Mouse (Mus musculus) thymus, adult 2 months (tissue): Measurements from ENCODE around the gene Rad54l2.

Experiments
- CTCF ChIP-seq: fragments of 200-500 bp; IDR thresholded peaks from 2 replicates; pipeline ENCODE4 v1.5.1; 2012; ENCODE audit warnings: mild to moderate bottlenecking, control low read depth, low read length, moderate library complexity, borderline replicate concordance; ENCODE audit not compliant: control insufficient read depth, poor library complexity, insufficient read depth; ENCODE audit errors: extremely low read depth
- POLR2A ChIP-seq: fragments of 200-500 bp; IDR thresholded peaks from 2 replicates; pipeline ENCODE4 v1.6.1; 2012; ENCODE audit warnings: mild to moderate bottlenecking, low read length, control low read depth, moderate library complexity; ENCODE audit not compliant: control insufficient read depth, poor library complexity, insufficient read depth; ENCODE audit errors: extremely low read depth

DNA sequence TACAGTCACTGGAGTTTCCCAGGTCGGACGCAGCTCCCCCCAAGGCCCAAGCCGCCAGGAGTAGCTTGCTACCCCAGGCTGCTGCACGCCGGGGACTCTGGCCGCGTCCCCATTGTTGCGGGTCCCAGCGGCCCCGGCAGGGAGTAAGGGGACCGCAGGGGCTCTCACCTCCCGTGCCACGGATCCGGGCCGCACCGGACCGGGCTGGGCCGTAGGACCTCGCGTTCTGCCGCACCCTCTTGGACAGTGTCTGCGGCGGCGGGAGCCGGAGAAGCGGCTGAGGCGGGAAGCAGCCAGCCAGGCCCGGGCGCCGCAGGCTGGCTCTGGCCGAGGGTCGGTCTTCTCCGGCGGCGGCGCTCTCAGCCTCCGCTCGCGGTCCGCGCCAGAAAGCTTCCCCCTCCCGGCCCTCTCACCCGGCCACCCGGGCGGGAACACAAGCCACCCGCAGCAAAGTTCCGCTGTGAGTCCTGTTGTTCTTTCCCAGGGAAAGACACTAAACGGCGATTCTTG is at the start of gene Rad54l2:
- TF ChIP-seq POLR2A (peak; percentile 58), CTCF (peak; percentile 45; the same call in 1 of the 2 replicates)
